Mouse (Mus musculus) frontal cortex, postnatal 14 days (tissue): ENCODE data around the gene Tsen2.
A peak's percentile ranks its signal among the peaks of the same experiment; 100 is the strongest.

Source experiments
- DNase-seq, 2 experiments: peaks; one replicate each; pipeline ENCODE4 v3.0.0; 2022; ENCODE audit warnings: low spot score in 2 of 2

The Tsen2 gene

DNA sequence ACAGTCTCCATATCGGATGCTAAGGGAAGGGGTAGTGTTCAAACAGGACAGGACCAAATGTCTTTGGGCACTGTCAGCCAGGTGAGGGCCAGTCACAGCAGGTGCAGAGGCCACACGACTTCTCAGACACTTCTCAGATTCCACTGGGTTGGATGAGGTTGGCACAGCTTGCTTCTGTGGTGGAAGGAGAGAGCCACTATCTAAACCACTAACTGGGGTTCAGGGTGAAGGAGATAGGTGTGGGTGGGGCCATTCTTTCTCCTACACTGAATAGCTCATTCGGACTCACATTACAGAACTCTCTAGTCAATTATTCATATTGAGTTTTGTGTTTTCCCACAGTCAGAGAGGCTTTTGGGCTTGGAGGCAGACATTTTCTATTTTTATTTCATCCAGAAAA is 51.2 kb downstream of the Tsen2 start:
- no peak for DNase-seq

DNA sequence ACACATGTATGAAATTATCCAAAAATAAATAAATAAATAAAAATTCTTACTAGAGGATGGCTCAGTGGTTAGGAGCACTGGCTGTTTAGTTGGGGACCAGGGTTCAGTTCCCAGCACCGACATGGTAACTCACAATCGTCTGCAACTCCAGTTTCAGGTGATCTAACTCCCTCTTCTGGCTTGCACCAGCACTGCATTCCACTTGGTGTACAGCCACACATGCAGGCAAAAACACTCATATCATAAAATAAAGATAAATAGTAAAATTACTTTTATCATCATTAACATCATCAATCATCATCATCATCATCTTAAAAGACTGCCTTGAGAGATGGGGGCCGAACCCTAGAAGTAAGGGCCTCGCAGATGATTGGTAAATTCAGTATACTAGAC is 56.9 kb downstream of the Tsen2 start:
- no peak for DNase-seq

DNA sequence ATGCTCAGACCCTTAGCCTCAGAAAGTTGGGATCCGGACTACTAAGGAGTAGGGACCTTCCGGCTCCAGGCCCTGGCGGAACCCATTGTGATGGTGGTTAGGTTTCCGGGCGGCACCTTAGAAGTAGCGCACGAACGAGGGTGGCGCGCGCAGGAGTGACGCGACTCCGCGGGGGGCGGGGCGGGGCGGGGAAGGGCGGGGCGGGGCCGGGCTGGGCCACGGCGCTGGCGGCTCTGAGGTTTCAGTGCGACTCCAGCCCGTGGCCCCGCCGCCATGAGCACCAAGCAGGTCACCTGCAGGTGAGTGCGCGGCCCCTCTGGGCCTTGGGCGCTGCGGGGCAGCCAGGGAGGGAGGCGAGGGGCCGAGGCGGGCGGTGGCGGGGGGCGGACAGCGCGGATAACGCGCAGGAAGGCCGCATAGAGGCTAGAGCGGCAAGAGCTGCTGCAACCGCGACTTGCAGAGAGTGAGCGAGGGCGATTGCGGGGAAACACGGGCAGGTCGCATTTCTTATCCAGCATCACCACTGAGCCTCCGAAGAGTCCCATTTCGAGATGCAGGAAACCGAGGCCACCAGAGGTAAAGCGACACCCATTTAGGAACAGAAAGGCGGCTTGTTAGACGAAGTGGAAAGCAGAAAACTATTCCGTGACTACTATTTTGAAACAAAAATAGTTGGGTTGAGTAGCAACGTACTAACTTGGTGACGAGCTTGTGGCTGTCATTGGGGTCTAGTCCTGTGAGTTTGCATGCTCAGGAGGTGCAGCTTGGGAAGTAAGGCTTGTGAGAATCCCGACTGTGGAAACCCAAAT is 57.5 kb downstream of the Tsen2 start, which contains the start of gene Mkrn2:
Mkrn2 (plus strand) TSS at position 188 of the 809 bp plus-strand sequence.
- DNase-seq: peak; percentile 66 to 69

DNA sequence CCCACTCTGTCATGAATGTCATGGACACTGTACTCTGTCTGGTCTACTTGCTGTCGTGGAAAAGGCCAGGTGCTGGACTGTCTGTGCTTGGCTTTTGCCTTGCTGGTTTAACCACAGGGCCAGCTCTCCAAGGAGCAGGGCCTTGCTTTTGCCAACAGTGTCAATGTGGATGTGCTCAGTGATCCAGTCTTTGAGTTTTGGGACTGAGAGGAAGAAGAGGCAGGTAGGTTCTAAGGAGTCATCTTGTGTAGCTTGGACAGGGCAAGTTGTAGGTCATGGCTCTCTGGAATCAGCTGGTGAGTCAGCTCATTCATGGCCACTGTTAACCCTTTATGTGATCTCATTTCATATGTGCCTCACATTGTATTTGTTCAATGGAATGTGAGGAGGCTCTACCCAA is 62.0 kb downstream of the Tsen2 start:
- DNase-seq: no peak

DNA sequence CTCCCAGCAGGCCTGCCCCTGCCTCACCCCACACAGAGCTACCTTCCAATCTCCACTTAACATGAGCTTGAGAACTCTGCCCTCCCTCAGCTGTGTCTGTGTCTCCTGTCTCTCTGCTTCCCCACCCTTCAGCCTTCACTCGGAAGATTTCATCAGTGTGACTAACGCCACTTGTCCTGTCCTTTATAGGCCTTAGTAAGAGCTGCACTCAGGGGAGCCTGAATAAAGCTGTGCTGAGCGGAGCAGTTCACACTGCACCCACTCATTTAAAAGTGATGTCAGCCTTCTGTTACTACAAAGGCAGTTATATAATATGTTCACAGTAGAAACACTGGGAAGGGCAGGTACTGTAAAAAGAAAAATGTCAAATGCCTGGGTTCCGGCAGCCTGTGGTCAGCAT is 63.0 kb downstream of the Tsen2 start:
- DNase-seq: no peak

DNA sequence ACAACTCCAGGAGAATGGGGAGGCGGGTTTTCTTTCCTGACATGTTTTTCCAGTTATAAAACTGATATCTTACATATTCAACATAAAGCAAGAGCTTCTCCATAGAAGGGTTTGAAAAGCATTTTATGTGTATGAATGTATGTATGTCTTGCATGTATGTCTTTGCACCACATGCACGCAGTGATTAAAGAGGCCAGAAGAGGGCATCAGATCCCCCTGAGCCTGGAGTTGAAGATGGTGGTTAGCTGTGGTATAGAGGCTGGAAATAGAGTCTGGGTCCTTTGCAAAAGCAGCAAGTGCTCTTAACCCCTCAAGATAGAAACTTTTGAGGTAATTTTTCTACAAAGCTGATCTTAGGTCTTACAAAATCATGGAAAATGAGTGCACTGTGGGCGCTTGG is 64.7 kb downstream of the Tsen2 start:
- no peak for DNase-seq

DNA sequence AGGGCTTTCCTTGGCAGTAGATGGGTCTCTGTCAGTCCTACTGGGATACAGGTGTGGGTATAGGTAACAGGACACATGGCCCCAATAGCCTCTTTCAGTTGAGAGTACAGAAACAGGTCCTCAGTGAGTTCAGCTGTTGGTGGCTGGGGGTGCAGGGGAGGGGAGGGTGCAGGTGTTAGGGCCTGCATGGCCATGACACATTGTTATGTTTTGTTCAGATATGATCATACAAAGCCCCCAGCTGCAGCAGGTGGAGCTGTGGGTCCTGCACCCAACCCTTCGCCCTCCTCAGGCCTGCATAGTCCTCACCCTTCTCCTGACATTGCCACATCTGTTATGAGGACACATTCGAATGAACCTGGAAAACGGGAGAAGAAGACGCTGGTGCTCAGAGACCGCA is 65.8 kb downstream of the Tsen2 start:
- no peak for DNase-seq

DNA sequence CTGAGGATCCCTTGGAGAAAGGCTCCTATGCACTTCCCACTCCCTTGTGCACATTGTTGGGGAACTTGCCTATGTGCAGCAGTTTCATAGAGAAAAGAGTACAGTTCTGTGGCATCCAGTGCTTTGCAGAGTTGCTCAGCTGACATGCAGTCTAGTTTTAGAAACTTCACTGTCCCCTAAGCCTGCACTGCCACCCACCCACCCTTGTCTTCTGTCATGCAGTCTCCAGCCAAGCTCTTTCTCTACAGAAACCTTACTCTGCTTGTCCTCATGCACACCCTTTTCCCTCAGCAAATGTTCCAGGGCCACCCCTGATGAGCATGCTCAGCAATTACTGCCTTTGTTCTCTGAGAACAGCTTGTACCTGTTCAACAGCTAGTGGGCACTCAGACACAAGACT is 69.3 kb downstream of the Tsen2 start:
- no peak for DNase-seq

DNA sequence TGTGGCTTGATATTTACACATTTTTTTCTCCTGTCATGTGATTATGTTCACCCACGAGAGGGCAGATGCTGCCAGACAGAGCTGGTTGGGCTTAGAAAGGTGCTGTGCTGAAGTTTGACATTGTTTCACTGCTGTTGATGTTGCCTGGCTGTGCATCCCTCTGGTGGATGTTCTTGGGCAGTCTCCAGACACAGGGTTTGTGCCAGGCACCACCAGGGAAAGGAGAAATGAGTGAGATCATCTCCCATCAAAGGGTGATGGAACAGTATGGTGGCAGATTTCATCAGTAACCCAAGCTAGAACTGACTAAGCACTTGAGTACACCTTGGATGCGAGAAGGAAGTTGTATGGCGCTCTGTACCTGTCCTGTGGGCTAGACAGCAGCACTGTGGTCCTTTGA is 71.5 kb downstream of the Tsen2 start:
- no peak for DNase-seq

DNA sequence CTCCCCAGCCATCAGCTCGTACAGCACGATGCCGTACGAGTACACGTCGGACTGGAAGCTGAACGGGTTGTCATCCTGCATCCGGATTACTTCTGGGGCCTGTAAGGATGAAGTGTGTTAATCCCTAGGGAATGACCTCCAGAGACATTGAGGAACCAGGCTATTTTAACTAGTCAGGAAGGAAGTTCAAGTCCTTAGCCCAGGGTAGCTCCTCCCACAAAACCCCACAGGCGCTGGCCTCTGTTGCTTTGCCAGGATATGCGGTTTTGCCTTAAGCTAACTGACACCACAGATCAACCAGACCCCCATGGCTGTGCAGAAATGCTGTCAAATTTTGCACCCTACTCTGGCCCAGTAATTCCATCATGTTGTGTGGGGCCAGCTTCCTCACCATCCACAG is 75.4 kb downstream of the Tsen2 start:
- DNase-seq: no peak

DNA sequence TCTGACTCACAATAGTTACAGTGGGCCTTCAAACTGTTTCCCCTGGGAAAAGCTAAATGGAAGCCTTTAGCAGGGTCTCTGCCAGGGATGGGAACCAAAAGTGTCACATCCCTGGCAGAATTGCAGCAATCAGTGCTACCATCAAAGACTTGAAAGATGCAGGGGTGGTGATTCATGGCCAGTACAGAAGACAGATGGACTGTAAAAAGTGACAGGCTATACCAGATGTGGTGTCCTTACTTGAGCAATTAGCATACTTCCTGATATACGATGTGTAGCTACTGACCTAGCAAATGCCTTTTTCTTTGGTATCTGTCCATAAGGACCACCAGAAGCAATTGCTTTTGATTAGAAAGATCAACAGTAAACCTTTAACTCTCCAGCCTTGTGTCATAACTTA is 76.5 kb downstream of the Tsen2 start:
- DNase-seq: no peak

DNA sequence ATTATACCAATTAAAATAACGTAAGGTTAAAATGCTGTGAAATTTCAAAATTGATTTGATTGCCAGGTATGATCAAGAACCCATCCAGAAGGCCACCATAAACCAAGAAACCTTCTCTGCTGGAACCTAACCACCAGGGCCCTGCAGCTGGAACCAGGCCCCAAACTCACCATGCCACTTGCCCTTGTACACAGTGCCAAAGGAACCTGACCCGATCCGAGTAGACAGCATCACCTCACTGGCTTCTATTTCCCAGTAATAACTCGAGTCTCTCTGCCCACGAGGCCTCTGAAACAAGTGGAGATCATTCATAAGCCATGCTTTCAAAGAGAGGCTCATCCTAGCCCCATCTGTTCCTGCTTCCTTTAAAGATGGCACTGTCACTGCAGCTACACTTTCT is 81.7 kb downstream of the Tsen2 start:
- no peak for DNase-seq
